Mouse (Mus musculus) layer of hippocampus, adult 8-10 months (tissue): ENCODE data around the gene Plin5. TPM values are rescaled to one million over a fixed set of nuclear protein-coding genes. Genes with fewer than 3 reads are reported as not detected.
A peak's percentile ranks its signal among the peaks of the same experiment; 100 is the strongest.
"Not testable (repeated sequence)": the region's sequence is repeated elsewhere in the genome, so short reads cannot be mapped to it uniquely, and the experiment has no call there.

ENCODE experiments used
- DNase-seq, 2 experiments: peaks; one replicate each; pipeline ENCODE4 v3.0.0; 2022; ENCODE audit warnings: low spot score in 2 of 2
- total RNA-seq, 4 experiments: library from RNA; stranded (reverse); gene quantifications; 2 replicates each; pipeline ENCODE4 v1.2.4; 2022

Plin5 gene
- total RNA-seq, 4 experiments from 2014 or later: 0.53 to 0.80 (median 0.66) TPM

DNA sequence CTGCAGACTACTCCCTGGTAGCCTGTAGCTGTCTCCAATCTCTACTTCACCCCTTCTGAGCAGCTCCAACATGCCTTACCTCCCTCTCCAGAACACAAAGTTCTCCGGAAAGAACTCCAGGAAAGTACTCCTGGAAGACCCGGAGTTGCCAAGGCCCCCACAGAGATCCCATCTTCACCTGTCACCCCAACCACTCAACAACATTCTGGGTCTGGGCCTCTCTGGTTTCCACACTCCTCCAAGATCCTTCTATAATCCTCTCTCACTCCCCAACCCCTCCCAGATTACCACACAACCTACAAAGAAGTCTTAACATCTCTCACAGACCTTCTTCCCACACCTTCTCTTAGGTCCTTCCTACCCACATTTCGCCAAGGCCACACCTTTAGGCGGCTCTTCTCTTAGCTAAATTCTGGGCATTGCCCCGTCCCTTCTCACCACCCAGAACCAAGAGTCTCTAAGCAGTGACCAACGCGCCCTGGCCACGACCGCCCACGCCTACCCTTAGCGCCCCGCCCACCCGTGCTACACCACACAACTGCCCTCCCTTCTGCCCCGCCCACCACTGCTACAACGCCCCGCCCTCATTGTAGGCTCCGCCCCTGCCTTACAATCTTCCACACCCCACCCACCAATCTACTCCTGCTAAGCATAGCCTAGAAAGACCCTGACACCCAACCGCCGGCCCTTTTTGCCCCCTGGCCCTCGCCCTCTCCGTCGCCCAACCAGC lies 43.1 kb downstream of the Plin5 start:
- peak; percentile 59 to 63 for DNase-seq

GRCm38 (mm10) chr17:56072243-56072642 lies 45.2 kb downstream of the Plin5 start:
- no peak for DNase-seq

DNA sequence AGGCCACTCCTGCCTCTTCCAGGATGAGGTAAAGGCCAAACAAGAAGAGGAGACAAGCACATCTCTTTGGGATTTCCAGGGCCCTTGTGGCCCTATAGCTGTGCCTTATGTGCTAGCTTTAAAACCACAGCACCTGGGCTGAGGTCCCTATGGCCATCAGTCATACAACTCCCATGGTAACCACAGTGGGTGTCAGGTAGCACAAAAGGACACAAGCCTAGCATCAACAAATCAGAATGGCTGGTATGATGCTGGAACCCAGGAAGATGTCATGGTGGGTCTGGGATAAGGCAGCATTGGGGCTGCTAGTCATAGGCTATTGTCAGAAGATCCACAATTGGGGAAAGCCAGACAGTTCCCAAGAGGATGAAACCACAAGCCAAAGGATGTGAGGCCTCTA lies 46.3 kb downstream of the Plin5 start:
- no peak for DNase-seq

DNA sequence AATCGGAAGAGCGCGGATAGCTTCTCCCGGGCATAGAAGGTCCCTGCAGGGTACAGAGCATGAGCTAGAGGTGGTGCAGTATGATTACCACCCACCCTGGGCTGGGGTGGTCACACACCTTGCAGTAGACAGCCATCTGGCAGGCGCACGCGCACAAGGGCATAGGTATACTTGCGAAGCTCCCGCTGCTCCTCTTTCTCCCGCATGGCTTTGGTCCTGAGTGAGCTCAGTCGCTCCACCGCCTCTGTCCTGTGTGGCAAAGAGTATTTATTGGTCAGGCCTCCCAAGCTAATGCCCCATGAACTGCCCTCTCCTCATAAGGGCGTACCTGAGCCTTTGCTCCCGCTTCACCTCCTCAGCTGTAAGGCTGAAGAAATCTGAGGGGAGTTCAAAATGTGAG lies 48.3 kb downstream of the Plin5 start:
- DNase-seq: no peak

- DNase-seq: no peak
Observed at GRCm38 (mm10) chr17:56066451-56066850, 50.9 kb downstream of the Plin5 start.

DNA sequence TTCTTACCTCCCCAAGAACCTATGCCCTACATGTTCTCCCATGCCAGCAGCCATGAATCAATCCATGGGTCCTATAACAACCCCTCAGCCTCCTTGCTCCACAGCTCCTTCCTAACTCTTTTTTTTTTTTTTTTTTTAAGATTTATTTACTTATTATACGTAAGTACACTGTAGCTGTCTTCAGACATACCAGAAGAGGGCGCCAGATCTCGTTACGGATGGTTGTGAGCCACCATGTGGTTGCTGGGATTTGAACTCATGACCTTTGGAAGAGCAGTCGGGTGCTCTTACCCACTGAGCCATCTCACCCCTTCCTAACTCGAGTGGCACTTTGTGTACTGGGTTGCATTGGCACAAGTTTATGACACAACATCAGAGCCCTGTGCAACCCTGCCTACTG lies 51.7 kb downstream of the Plin5 start:
- DNase-seq: not testable (repeated sequence)

DNA sequence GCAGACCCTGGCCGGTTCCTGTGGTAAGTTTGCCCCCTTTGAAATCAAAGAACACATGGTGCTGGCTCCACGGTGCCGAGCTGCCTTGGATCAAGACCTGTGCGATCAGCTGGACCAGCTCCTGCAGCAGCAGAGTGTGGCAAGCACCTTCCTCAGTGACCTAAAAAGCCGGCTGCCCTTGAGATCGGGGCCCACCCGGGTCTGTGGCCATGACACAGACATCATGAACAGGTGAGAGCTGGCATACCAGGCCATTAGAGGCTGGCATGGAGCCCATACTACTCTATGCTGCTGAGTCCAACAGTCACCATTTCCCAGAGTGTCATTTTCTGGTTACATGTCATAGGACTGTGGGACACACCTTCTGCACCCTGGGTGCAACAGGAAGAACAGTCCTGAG lies 55.3 kb downstream of the Plin5 start:
- no peak for DNase-seq

Other genes with a start within 250 kb of the Plin5 start
- 1 to 10 TPM; 5.0 to 6.7 (median 5.3) TPM for gene Zfp119a, start 238.7 kb downstream of the Plin5 start, total RNA-seq
- gene Zfp959, start 225.5 kb downstream of the Plin5 start, total RNA-seq: 1 to 10 TPM; 5.6 to 8.4 (median 7.2) TPM
- gene Zfp119b, start 168.1 kb downstream of the Plin5 start, total RNA-seq: 1 to 10 TPM; 3.3 to 5.6 (median 3.8) TPM
- 1 to 10 TPM; 1.2 to 3.2 (median 1.8) TPM for gene Ebi3, start 165.0 kb downstream of the Plin5 start, total RNA-seq
- gene Yju2, start 158.5 kb downstream of the Plin5 start, total RNA-seq: 10 to 100 TPM; 16.9 to 19.1 (median 18.9) TPM
- gene Shd, start 147.1 kb downstream of the Plin5 start, total RNA-seq: 10 to 100 TPM; 24.3 to 29.0 (median 26.8) TPM
- 10 to 100 TPM; 68.1 to 83.4 (median 76.2) TPM for gene Fsd1, start 131.1 kb downstream of the Plin5 start, total RNA-seq
- gene Stap2, start 112.0 kb downstream of the Plin5 start, total RNA-seq: 1 to 10 TPM; 1.8 to 2.8 (median 2.2) TPM
- 100 to 1,000 TPM; 102 to 115 (median 106) TPM for gene Mpnd, start 111.9 kb downstream of the Plin5 start, total RNA-seq
- 10 to 100 TPM; 44.1 to 55.6 (median 52.1) TPM for gene Sh3gl1, start 81.0 kb downstream of the Plin5 start, total RNA-seq
- 1 to 10 TPM; 2.5 to 3.5 (median 2.7) TPM for gene Chaf1a, start 77.2 kb downstream of the Plin5 start, total RNA-seq
- gene Ubxn6, start 42.6 kb downstream of the Plin5 start, total RNA-seq: 10 to 100 TPM; 76.5 to 96.6 (median 88.0) TPM
- gene Hdgfl2, start 38.0 kb downstream of the Plin5 start, total RNA-seq: 100 to 1,000 TPM; 112 to 127 (median 115) TPM
- 10 to 100 TPM in 2 of 4 experiments, 1 to 10 TPM in 2; 7.7 to 20.5 (median 12.2) TPM for gene Plin4, start 7.8 kb downstream of the Plin5 start, total RNA-seq
- 1 to 10 TPM in 1 of 4 experiments, under 1 TPM in 3; 0.55 to 1.1 (median 0.74) TPM for gene Lrg1, start 4.4 kb upstream of the Plin5 start, total RNA-seq
- 100 to 1,000 TPM; 116 to 118 (median 117) TPM for gene Sema6b, start 22.7 kb upstream of the Plin5 start, total RNA-seq
- gene Tnfaip8l1, start 44.9 kb upstream of the Plin5 start, total RNA-seq: 1 to 10 TPM; 5.3 to 6.4 (median 5.9) TPM
- gene Mydgf, start 66.3 kb upstream of the Plin5 start, total RNA-seq: 10 to 100 TPM; 34.7 to 42.6 (median 40.1) TPM
- 10 to 100 TPM; 54.5 to 65.5 (median 60.5) TPM for gene Dpp9, start 101.3 kb upstream of the Plin5 start, total RNA-seq
- gene Fem1a, start 139.2 kb upstream of the Plin5 start, total RNA-seq: 10 to 100 TPM; 32.7 to 36.0 (median 35.1) TPM
- gene Ticam1, start 159.2 kb upstream of the Plin5 start, total RNA-seq: 1 to 10 TPM; 6.8 to 8.8 (median 7.8) TPM
- 10 to 100 TPM; 13.2 to 22.6 (median 19.6) TPM for gene Plin3, start 175.3 kb upstream of the Plin5 start, total RNA-seq
- not detected for gene Arrdc5, start 182.7 kb upstream of the Plin5 start, total RNA-seq
- 1 to 10 TPM in 3 of 4 experiments, under 1 TPM in 1; 0.77 to 2.5 (median 1.6) TPM for gene Uhrf1, start 185.7 kb upstream of the Plin5 start, total RNA-seq
- 10 to 100 TPM; 66.8 to 85.2 (median 76.9) TPM for gene Kdm4b, start 208.5 kb upstream of the Plin5 start, total RNA-seq